Mouse (Mus musculus) E14TG2a.4 (cell line): Measurements from ENCODE around the gene Frem2.

ENCODE experiments used
- CTCF ChIP-seq: conservative IDR thresholded peaks from 2 replicates; pipeline ENCODE4 v1.5.1; 2014; ENCODE audit warnings: low read length
- POU5F1 ChIP-seq: IDR thresholded peaks from 2 replicates; pipeline ENCODE4 v1.6.1; 2014; ENCODE audit warnings: low read length, borderline replicate concordance

- no peak for TF ChIP-seq CTCF
- TF ChIP-seq POU5F1 = no peak
Measured at GRCm38 (mm10) chr3:53620355-53620754, 36.8 kb downstream of the Frem2 start.
